Mouse (Mus musculus) ovary, postnatal 36 days (tissue): ENCODE measurements around the gene Camta1.

Source experiments
- DNase-seq: peaks from one replicate; pipeline ENCODE4 v3.0.0; 2022; ENCODE audit warnings: low spot score, mixed read lengths

Gene Camta1

GRCm38 (mm10) chr4:151150115-151150514 is 711.6 kb downstream of the Camta1 start:
- no peak for DNase-seq

- DNase-seq, result no peak
Measured at GRCm38 (mm10) chr4:151147541-151147940, 714.1 kb downstream of the Camta1 start.

GRCm38 (mm10) chr4:151144121-151144520 is 717.6 kb downstream of the Camta1 start:
- no peak for DNase-seq

- DNase-seq, result peak; percentile 91
Measured at GRCm38 (mm10) chr4:151141196-151141880, 720.3 kb downstream of the Camta1 start.

GRCm38 (mm10) chr4:151140368-151140982 is 721.2 kb downstream of the Camta1 start:
- DNase-seq, result peak; percentile 37

- DNase-seq, result peak; percentile 79
Measured at GRCm38 (mm10) chr4:151139053-151139840, 722.4 kb downstream of the Camta1 start.

GRCm38 (mm10) chr4:151138586-151138985 is 723.1 kb downstream of the Camta1 start:
- no peak for DNase-seq

GRCm38 (mm10) chr4:151138135-151138534 is 723.5 kb downstream of the Camta1 start:
- peak; percentile 37 for DNase-seq

- DNase-seq, result no peak
Measured at GRCm38 (mm10) chr4:151137701-151138100, 724.0 kb downstream of the Camta1 start.

- no peak for DNase-seq
Measured at GRCm38 (mm10) chr4:151135491-151135890, 726.2 kb downstream of the Camta1 start.

- no peak for DNase-seq
Measured at GRCm38 (mm10) chr4:151133760-151134159, 727.9 kb downstream of the Camta1 start.

- no peak for DNase-seq
Measured at GRCm38 (mm10) chr4:151132493-151132892, 729.2 kb downstream of the Camta1 start.

- DNase-seq, result peak; percentile 37
Measured at GRCm38 (mm10) chr4:151130756-151131490, 730.8 kb downstream of the Camta1 start.

- no peak for DNase-seq
Measured at GRCm38 (mm10) chr4:151129725-151130557, 731.7 kb downstream of the Camta1 start.

- DNase-seq, result peak; percentile 78
Measured at GRCm38 (mm10) chr4:151128641-151129541, 732.8 kb downstream of the Camta1 start.

- no peak for DNase-seq
Measured at GRCm38 (mm10) chr4:151127636-151128548, 733.8 kb downstream of the Camta1 start.

- no peak for DNase-seq
Measured at GRCm38 (mm10) chr4:151118883-151119282, 742.8 kb downstream of the Camta1 start.

GRCm38 (mm10) chr4:151114574-151114973 is 747.1 kb downstream of the Camta1 start:
- no peak for DNase-seq

- no peak for DNase-seq
Measured at GRCm38 (mm10) chr4:151111226-151111625, 750.5 kb downstream of the Camta1 start.
